Mouse (Mus musculus) adrenal gland, adult 8-10 months (tissue): ENCODE measurements around the gene Clip2. TPM values are rescaled to one million over a fixed set of nuclear protein-coding genes. Genes with fewer than 3 reads are reported as not detected.
A peak's percentile ranks its signal among the peaks of the same experiment; 100 is the strongest.

Experiments used
- DNase-seq: peaks from one replicate; pipeline ENCODE4 v3.0.0; 2022
- total RNA-seq, 4 experiments: library from RNA; stranded (reverse); gene quantifications; 2 replicates each; pipeline ENCODE4 v1.2.4; 2022

Gene Clip2
- total RNA-seq = 10 to 100 TPM; 18.8 to 28.2 (median 22.9) TPM

DNA sequence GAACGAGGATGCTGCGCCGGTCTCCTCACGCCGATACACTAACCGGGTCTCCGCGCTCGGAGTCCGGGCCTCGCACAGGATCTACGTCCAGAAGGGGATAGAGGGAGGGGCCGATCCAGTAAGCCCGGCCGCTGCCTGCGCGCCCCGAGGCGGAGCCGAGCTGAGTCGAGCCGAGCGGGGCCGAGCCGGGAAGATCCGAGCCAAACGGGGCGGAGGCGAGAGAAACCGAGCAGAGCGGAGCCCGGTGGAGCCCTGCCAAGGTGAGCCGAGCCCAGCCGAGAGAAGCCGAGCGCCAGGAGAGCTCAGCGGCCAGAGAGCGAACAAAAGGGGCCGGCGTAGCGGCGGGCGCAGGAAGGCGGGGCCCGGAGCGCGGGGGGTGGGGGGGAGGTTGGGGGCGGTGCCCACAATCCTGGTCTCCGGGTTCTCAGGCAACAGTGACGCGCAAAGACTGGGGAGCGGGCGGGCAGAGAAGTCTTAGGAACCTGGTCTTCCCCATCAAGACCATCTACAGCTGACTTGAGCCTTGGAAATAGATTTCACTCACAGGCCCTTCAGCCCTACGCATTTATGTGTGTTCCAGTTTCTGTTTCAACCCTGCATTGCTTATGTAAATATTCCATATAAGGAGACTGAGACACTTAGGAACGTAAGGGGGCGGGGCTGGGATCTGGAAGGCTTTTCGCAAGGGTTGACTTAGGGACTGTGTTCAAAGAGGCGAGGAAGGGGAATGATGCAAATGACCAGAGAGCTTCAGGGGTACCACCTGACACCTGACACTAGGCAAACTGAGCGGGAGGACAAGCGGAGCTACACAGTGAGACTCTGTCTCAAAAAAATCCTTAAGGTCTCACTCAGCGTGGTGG is at the start of gene Clip2:
Clip2 (minus strand) TSS at position 325 of the 863 bp plus-strand sequence.
- DNase-seq = peak; percentile 97

DNA sequence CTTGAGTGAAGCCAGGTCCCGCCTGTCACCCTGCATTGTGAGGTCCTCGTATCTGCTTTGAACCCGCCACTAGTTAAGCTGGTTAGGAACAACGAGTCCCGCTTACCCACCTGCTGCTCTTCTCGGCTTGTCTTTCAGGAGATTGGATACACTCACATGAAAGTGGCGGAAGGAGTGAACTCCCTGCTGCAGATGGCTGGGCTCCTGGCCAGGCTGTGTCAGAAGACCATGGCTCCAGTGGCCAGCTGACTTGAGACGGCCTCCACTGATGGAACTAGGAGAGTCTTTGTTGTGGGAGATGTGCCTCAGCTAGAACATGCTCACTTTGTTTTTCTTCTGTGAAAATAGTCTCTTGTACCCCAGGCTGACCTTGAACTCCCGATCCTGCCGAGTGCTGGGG is 45.5 kb upstream of the Clip2 start:
- DNase-seq = no peak

DNA sequence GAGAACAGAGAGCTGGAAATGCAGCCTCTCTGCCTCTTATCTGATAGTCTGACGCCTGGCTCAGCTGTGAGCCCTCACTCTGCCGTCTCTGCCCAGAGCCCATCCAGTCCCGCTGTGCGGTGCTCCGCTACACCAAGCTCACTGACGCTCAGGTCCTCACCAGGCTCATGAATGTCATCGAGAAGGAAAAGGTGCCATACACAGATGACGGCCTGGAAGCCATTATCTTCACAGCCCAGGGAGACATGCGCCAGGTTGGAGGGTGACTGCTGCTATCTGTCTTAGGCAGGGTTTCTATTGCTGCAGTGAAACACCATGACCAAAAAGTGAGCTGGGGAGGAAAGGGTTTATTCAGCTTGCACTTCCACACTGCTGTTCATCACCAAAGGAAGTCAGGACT is 40.9 kb upstream of the Clip2 start:
- DNase-seq = no peak

DNA sequence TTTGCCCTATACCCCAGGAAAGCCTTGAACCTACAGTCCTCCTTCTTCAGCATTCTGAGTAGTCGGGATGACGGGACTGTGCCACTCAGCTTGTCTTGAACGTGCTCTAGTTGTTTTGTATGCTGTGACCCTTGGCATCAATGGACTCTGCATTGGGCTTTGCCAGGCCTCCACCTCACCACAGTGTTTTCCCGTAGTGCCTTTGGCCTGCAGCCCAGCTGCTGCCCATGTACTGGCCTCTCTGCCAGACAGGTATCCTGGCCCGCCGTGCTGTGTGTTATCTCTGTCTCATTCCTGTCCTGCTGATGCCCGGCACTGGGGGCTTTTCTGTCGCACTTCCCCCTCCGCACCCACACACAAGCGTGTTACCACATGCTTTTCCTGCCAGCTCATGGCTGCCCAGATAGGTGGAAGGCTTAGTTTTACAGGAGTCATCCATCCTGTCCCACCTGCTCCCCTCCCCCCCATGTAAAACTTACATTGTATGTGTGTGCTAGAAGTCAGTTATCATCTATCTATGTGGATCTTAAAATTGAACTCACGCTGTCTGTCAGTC is 39.9 kb upstream of the Clip2 start:
- no peak for DNase-seq

DNA sequence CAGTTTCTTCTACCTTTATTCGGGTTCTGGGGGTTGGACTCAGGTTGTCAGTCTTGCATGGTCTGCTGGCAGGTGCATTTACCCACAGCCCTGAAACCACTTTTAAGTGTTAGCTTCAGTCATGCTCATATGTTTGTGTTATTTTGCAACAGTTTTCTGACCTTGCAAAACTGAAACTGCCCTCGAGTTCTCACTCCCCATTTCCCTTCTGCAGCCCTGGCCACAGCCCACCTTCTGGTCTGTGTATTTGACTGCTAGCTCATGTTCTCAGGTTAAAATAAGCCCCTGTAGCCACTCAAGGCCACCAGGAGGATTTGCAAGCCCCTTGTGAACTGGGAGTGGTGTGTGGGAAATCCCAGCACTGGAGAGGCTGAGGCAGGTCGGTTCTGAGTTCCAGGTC is 37.7 kb upstream of the Clip2 start:
- DNase-seq = no peak

DNA sequence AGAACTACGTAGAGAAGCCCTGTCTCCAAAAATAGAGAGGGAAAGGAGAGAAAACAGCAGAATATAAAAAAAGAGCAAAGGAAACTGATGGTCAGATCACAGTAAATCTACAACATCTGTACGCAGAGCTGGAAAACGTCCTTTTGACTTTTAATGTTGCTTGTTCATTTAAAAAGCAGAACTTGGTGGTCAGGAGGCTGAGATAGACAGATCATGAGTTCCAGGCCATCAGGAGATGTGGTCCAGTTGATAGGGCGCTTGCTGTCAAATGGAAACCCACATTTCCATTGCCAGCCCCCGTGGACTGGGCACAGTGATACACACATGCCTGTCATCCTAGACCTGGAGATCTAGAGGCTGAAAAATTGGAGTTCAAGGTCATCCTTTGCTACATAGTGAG is 32.6 kb upstream of the Clip2 start:
- DNase-seq = no peak

DNA sequence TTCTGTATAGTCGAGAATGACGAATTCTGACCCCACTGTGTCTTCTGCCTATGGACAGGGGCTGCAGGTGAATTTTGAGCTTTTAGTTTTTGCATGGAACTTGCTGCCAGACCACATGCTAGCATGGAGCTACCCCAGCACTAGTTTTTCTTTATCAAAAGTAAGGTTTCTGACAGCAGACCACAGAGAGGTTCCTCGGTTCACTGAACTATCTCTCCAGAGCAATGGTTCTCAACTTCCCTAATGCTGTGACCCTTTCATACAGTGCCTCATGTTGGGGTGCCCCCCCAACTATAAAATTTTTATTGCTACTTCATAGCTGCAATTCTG is 31.6 kb upstream of the Clip2 start:
- no peak for DNase-seq

DNA sequence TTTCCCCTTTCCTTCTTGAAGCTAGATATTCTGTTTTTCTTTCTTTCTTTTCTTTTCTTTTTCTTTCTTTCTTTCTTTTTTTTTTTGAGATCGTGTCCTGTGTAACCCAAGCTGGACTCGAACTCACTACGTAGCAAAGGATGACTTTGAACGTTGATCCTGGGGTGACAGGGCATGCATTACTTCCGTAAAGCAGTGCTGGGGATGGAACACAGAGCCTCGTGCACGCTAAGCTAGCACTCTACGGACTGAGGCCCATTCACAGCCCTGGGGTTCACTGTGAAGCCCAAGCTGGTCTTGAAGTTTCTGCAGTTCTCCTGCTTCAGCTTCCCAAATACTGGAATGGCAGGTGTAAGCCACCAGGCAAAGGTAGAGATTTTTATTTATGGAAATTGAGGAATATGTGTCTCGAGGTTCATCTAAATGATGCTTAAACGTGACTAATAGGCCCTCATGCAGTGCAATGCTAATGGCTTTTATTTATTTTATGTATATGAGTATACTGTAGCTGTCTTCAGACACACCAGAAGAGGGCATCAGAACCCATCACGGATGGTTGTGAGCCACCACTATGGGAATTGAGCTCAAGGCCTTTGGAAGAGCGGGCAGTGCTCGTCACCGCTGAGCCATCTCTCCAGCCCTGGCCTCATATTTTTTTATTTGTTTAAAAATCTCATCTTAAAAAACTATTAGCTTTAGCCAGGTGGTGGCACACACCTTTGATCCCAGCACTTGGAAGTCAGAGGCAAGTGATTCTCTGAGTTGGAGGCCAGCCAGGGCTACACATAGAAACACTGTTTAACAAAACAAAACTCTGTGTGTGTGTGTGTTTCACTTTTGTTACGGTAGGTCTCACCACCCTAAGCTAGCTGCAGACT is 31.0 kb upstream of the Clip2 start:
- DNase-seq = no peak

DNA sequence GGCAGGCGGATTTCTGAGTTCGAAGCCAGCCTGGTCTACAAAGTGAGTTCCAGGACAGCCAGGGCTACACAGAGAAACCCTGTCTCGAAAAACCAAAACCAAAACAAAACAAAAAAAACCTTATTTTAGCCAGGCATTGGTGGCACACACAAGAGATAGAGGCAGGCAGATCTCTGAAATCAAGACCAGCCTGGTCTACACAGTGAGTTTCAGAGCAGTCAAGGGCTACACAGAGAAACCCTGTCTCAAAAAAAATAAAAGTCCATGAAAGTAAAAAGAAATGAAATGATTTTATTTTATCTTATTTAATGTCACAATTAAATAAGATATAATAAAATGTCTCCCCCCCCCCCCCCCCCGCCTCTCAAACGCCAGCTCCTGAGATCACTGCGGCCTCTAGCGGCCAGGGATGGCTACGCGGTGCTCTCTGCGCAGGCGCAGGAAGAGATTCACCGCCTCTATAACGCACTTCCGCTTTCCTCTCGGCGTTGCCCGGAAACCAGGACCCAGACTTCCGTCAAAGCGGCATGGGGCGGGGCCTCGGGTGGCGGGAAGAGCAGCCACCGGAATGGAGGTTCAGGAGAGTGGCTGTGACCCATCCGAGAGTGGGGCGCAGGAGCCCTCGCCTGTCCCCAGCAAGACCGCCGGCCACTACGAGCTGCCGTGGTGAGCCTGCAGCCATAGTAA is 30.1 kb upstream of the Clip2 start:
- peak; percentile 93 for DNase-seq

DNA sequence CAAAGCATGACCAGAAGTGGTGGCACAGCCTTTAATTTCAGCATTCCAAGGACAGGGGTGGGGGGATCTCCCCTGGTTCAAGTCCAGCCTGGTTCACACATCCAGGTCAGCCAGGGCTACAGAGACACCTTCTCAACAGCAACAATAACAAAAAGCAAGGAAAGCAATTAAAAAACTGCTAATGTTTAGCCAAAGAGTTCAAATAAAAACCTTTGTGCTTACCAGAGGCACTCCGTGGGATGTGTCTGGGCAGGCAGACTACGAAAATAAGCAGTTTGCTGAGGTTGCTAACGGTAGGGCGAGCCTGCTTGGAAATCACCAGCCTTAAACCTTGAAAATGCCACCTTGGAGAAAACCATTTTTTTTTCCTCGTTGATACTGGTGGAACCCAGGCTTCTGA is 28.9 kb upstream of the Clip2 start, which contains the start of gene Rfc2:
Rfc2 (plus strand) TSS at position 221 of the 400 bp plus-strand sequence.
- DNase-seq = no peak

DNA sequence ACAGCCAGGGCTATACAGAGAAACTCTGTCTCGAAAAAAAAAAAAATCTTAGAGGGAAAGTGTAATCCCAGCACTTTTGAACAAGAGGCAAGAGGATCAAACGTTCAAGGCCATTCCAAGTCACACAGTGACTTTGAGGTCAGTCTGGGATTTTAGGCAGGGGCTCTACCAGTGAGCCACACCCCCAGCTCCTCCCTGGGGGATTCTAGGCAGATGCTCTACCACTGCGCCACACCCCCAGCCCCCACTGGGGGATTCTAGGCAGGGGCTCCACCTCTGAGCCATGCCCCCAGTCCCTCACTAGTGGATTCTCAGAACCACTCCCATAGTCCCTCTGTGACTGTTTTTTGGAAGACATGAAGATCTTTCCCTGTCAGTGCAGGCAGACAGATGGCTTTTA is 26.9 kb upstream of the Clip2 start:
- DNase-seq = no peak

DNA sequence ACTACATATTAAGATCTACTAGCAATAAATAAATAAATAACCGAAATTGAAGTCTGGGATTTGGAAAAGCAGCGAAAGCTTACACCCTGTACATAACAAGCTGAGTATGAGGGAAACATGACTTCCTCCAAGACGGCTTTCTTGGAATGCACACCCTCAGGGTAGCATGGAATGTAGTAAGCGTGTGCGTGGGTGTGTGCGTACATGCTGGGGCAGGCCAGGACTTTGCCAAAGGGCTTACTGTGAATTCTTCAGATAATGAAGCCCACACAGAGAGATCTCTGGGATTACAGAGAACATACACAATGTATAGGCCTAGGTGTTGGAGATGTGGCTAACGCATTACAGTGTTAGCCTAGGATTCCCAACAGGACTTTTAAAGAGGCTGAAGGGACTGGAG is 25.3 kb upstream of the Clip2 start:
- no peak for DNase-seq

DNA sequence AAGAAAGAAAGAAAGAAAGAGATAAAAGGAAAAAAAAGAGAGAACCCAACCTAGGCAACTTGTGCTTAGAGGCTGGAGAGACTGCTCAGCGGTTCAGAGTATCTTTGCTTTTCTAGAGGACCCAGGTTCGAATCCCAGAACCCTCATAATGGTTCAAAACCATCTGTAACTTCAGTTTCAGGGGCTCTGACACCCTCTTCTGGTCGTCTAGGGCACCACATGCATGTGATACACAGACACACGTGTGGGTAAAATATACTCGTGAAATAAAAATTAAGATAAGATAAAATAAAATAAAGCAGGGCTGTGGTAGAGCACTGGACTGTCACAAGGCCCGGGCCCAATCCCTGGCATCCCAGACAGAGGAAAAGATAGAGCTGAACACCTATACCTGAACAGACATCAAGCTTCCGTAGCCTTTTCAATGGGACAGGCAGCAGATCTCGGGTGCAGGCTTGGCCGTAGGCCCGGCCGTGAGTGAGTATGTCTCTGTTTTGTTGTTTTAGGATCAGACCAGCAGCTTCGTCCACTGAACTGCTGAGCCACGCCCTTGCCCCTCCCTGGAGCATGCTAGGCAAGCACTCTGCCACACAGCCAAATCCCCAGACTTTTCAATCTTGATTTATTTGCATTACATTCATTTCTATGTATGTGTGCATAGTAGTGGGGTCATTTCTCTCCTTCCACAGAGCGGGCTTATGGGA is 24.4 kb upstream of the Clip2 start:
- no peak for DNase-seq

DNA sequence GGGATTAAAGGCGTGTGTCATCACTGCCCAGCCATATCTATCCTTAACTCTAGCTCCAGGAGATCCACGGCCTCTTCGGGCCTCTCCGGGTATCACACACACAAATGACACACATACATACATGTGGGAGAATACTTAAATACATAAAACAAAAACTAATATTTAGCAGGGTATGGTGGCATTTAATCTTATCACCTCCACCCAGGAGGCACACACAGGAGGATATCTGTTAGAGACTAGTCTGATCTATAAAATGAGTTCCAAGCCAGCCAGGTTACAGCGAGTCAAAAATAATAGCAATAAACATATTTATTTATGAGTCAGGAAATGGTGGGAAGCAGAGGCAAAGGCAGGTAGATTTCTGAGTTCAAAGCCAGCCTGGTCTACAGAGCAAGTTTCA is 23.6 kb upstream of the Clip2 start:
- no peak for DNase-seq

DNA sequence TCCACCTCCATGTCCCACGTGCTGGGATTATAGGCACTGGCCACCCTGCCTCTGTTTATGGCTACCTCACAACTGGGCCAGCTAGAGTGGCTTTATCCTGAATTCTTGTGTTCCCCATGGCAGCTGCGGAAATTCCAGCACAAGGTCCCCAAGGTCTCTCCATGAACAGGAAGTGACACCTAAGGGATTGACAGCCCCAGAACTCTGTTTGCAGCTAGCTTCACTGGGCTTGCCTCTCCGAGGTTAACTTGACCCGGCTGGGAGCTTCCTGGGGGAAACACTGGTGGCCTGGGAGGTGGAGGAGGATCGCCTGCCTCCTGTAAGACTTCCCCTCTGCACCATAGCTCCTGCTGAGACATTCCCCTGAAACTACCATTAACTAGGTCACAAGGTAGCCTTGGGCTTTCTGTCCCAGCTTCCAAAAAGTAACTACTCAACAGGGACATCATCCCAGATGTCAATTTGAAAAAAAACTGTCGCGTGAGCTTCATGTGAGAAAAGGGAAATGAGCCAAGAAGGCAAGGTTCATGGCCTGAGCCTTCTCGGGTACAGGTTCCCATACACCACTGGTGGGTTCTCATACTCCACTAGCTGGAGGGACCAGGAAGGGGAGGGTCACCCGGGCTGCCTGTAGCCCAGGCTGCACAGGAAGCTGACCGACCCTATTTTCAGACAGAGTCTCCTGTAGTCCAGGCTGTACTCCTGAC is 20.4 kb upstream of the Clip2 start:
- no peak for DNase-seq

DNA sequence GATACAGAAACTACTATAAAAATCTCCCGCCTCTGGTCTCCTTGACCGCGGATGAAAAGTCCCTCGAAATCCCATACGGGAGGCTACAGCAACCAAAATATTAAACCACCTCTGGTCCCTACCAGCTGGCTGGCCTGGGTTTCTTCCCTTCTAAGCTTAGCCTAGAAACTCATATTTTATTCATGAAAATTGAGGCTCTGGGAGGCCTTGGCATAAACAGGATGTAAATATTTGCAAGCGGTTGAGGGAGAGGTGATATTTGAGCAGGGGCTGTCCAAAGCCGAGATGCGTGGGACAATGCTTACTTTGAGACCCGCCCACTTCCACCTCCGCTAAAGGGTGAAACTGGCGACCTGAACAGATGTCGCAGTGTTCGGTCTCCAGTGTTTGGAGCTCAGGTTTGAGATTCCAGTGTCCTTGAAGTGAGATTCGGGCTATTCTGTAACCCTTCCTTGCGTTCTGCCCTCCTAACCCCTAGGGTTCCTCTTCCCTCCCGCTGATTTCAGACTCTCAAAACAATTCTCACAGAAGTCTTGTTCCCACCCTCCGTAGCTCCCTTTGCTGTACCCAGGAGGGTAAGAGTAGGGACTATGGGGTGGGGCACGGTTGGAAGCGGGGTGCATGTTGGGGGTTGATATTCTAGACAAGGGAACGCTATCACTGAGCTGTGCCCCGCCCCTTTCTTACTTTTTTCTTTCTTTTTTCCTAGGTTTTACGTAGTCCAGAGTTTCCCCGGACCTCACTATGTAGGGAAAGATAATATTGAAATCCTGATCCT is 19.7 kb upstream of the Clip2 start:
- DNase-seq = peak; percentile 42

DNA sequence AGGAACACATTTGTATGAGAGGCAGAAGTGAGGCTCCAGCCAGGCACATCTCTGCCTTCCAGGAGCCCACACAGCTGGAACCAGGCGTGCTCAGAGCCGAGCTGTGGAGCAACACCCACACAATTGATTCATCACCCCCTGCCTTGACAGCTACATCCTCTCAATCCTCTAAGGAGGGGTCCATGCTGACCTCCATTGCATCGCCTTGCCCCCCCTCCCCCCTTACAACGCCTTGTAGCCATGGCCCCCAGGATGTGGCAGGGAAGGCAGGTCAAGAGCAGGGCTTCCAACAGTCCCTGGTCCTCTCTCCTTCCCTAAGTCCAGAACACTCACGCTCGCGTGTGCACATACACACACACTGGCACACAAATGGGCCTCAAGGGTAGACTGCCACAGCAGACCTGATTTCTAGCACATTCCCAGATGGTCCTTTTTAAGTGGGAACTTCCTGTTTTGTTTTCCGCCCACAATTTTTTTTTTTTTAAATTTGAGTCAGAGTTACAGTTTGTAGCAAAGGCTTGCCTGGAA is 16.8 kb upstream of the Clip2 start:
- DNase-seq = no peak

DNA sequence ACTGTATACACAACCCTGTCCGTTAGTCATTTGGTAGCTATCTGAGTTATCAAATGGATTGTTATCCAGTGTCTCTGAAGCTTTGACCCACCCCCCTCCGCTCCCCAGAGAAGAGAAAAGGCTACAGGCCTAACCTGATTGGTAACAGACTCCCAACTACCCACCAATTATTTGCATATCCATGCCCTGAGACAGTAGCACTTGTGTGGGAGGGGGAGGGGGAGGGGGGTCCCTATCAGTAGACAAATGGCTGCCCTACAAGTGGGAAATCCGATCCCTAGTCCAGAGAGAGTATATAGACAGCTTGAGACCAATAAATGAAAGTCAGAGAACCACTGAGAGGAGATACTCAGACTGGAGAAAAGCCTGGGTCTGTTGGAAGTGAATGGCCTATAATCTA is 15.8 kb upstream of the Clip2 start:
- DNase-seq = no peak

DNA sequence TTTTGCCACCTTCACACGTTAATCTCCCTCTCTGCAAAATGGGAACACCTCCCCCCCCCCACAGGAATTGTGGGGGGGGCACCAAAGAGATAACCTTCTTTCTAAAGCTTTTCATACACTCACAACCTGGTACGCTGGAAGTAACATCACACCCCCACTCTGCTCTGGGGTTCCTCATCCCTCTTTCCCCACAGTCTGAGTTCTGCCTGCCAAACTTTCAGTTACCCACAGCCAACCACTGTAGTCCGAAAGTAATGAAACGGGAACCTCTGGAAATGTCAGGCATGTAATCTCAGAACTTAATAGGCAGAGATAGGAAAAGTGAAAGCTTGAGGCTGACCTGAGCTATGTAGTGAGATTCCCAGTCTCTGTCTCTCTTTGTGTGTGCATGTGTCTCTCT is 15.2 kb upstream of the Clip2 start:
- DNase-seq = no peak

DNA sequence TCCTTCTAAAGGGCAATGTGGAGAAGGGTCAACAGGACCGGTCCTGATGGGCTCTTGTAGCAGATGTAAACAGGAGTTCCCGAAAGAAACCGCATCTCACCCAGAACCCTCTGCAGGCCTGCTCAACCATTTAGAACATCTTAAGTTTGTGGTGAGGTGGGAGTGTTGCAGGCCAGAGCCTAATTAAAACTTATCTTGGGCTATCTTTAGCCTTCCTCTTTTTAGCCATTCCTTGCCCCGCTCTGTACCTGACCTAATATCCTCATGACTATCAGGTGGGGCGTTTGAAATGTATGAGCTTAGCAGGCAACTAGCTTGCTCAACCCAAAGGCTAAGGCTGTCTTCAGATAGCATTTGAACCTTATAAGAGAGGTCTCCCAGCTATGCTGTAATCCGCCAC is 13.5 kb upstream of the Clip2 start:
- DNase-seq = no peak
